Mouse (Mus musculus) intestine, embryonic 16.5 days (tissue): ENCODE measurements around the gene Rprml. TPM values are rescaled to one million over a fixed set of nuclear protein-coding genes. Genes with fewer than 3 reads are reported as not detected.

Experiments
- ATAC-seq: fragments of 200-750 bp; cut with Nextera tagmentation; 2 replicates; pipeline ENCODE4 v1.8.0; 2017; ENCODE audit warnings: moderate TSS enrichment, moderate library complexity
- H3K27ac ChIP-seq: fragments of 300-500 bp; sonication (generic); 2 replicates; pipeline ENCODE4 v1.5.1; 2014; ENCODE audit warnings: mild to moderate bottlenecking, low read length
- H3K27me3 ChIP-seq: fragments of 300-500 bp; sonication (generic); replicated peaks from 2 replicates; pipeline ENCODE4 v1.6.1; 2014; ENCODE audit warnings: low read length, control low read depth, mixed read lengths; ENCODE audit not compliant: control insufficient read depth, insufficient read depth
- H3K36me3 ChIP-seq: fragments of 300-500 bp; sonication (generic); 2 replicates; pipeline ENCODE4 v1.6.1; 2014; ENCODE audit warnings: low read length, control low read depth; ENCODE audit not compliant: control insufficient read depth, insufficient read depth
- H3K4me1 ChIP-seq: fragments of 300-500 bp; sonication (generic); 2 replicates; pipeline ENCODE4 v1.6.1; 2014; ENCODE audit warnings: low read length, control low read depth, mixed read lengths; ENCODE audit not compliant: control insufficient read depth, insufficient read depth
- H3K4me2 ChIP-seq: fragments of 300-500 bp; sonication (generic); 2 replicates; pipeline ENCODE4 v1.6.1; 2014; ENCODE audit warnings: low read depth, low read length, control low read depth
- H3K4me3 ChIP-seq: fragments of 300-500 bp; sonication (generic); 2 replicates; pipeline ENCODE4 v1.5.1; 2014; ENCODE audit warnings: mild to moderate bottlenecking, low read length
- H3K9ac ChIP-seq: fragments of 300-500 bp; sonication (generic); 2 replicates; pipeline ENCODE4 v1.6.1; 2014; ENCODE audit warnings: low read depth, low read length
- H3K9me3 ChIP-seq: fragments of 300-500 bp; sonication (generic); 2 replicates; pipeline ENCODE4 v1.6.1; 2016; ENCODE audit warnings: low read length, control low read depth; ENCODE audit not compliant: control insufficient read depth
- WGBS: fragments of 180-500 bp; shearing (Covaris S2); extraction: QIAGEN DNeasy Blood & Tissue Kit; methylation state at CpG from one replicate; pipeline ENCODE4 v1.1.7; 2014; 5-methylcytosine and 5-hydroxymethylcytosine counted together
- polyA plus RNA-seq: library from polyadenylated mRNA; unstranded; fragments of >200 nt; fragmentation: Nextera tagmentation; extraction: Ambion mirVana; gene quantifications from 2 replicates; pipeline ENCODE4 v1.2.1, GENCODE M21; 2015

Rprml gene
- polyA plus RNA-seq, 1 experiment from 2014 or later = 0.44 TPM

GRCm38 (mm10) chr11:103656520-103656919 is 7.2 kb downstream of the Rprml start:
- Histone ChIP-seq H3K36me3 (no peaks in the 10 kb centered on the region), H3K4me3 (no peak overlapping the region), H3K9me3 (no peaks in the 10 kb centered on the region), H3K9ac (no peak overlapping the region), H3K27ac (no peak overlapping the region), H3K27me3 (peaks cover 11% of the 10 kb centered on the region), H3K4me2 (no peak overlapping the region), H3K4me1 (peaks cover 3% of the 10 kb centered on the region; the same call in 1 of the 2 replicates)
- WGBS = 6% methylated on average over 3 of the region's 3 CpGs
- ATAC-seq = no peak

GRCm38 (mm10) chr11:103658189-103658588 is 8.8 kb downstream of the Rprml start:
- H3K36me3 ChIP-seq = no peaks in the 10 kb centered on the region
- H3K9me3 ChIP-seq = no peaks in the 10 kb centered on the region
- ATAC-seq = no peak
- 84% methylated on average over 7 of the region's 7 CpGs for WGBS
- no peak overlapping the region for H3K27ac ChIP-seq
- H3K4me3 ChIP-seq = no peak overlapping the region
- no peak overlapping the region for H3K9ac ChIP-seq
- H3K4me2 ChIP-seq = no peak overlapping the region
- no peaks in the 10 kb centered on the region for H3K27me3 ChIP-seq
- H3K4me1 ChIP-seq = peaks cover 3% of the 10 kb centered on the region; the same call in 1 of the 2 replicates

GRCm38 (mm10) chr11:103661863-103662262 is 12.5 kb downstream of the Rprml start:
- WGBS = 52% methylated on average over 4 of the region's 4 CpGs

GRCm38 (mm10) chr11:103662546-103662945 is 13.2 kb downstream of the Rprml start:
- no peak for ATAC-seq

More at GRCm38 (mm10) chr11:103661863-103662262, 12.5 kb downstream of the Rprml start:
- H3K36me3 ChIP-seq = no peaks in the 10 kb centered on the region
- no peak overlapping the region for H3K9ac ChIP-seq
- no peaks in the 10 kb centered on the region for H3K9me3 ChIP-seq
- H3K4me3 ChIP-seq = no peak overlapping the region
- no peak overlapping the region for H3K27ac ChIP-seq
- peaks cover 3% of the 10 kb centered on the region; the same call in 1 of the 2 replicates for H3K27me3 ChIP-seq
- no peak overlapping the region for H3K4me2 ChIP-seq
- no peak for ATAC-seq
- H3K4me1 ChIP-seq = no peaks in the 10 kb centered on the region

GRCm38 (mm10) chr11:103663119-103663518 is 13.7 kb downstream of the Rprml start:
- no peak overlapping the region for H3K4me2 ChIP-seq
- H3K4me3 ChIP-seq = no peak overlapping the region
- 82% methylated on average over 8 of the region's 8 CpGs for WGBS
- no peak overlapping the region for H3K9ac ChIP-seq
- H3K36me3 ChIP-seq = no peaks in the 10 kb centered on the region
- no peak overlapping the region for H3K27ac ChIP-seq
- H3K9me3 ChIP-seq = no peaks in the 10 kb centered on the region
- H3K27me3 ChIP-seq = peaks cover 3% of the 10 kb centered on the region; the same call in 1 of the 2 replicates
- H3K4me1 ChIP-seq = no peaks in the 10 kb centered on the region
- ATAC-seq = no peak

More at GRCm38 (mm10) chr11:103662546-103662945, 13.2 kb downstream of the Rprml start:
- Histone ChIP-seq H3K36me3 (no peaks in the 10 kb centered on the region), H3K4me2 (no peak overlapping the region), H3K4me1 (no peaks in the 10 kb centered on the region), H3K4me3 (no peak overlapping the region), H3K9me3 (no peaks in the 10 kb centered on the region), H3K9ac (no peak overlapping the region), H3K27ac (no peak overlapping the region), H3K27me3 (peaks cover 3% of the 10 kb centered on the region; the same call in 1 of the 2 replicates)
- WGBS = 66% methylated on average over 5 of the region's 5 CpGs

- Histone ChIP-seq H3K27me3 (peaks cover 3% of the 10 kb centered on the region; the same call in 1 of the 2 replicates), H3K4me1 (no peaks in the 10 kb centered on the region), H3K9me3 (no peaks in the 10 kb centered on the region), H3K9ac (no peak overlapping the region), H3K4me2 (no peak overlapping the region), H3K4me3 (no peak overlapping the region), H3K27ac (no peak overlapping the region), H3K36me3 (no peaks in the 10 kb centered on the region)
- ATAC-seq = no peak
- 42% methylated on average over 1 of the region's 1 CpGs for WGBS
These were observed 16.3 kb downstream of the Rprml start for GRCm38 (mm10) chr11:103665695-103666094.

- H3K4me3 ChIP-seq = no peak overlapping the region
- no peak overlapping the region for H3K9ac ChIP-seq
- ATAC-seq = no peak
- no peaks in the 10 kb centered on the region for H3K36me3 ChIP-seq
- H3K4me2 ChIP-seq = no peak overlapping the region
- peaks cover 3% of the 10 kb centered on the region; the same call in 1 of the 2 replicates for H3K27me3 ChIP-seq
- no peaks in the 10 kb centered on the region for H3K4me1 ChIP-seq
- no peaks in the 10 kb centered on the region for H3K9me3 ChIP-seq
- no peak overlapping the region for H3K27ac ChIP-seq
- WGBS = 42% methylated on average over 10 of the region's 10 CpGs
These were observed 17.0 kb downstream of the Rprml start for GRCm38 (mm10) chr11:103666181-103666906.

GRCm38 (mm10) chr11:103666907-103667426 is 17.6 kb downstream of the Rprml start:
- no peak for ATAC-seq
- no peaks in the 10 kb centered on the region for H3K4me1 ChIP-seq
- WGBS = 64% methylated on average over 13 of the region's 13 CpGs
- H3K27ac ChIP-seq = no peak overlapping the region
- H3K4me2 ChIP-seq = no peak overlapping the region
- H3K9ac ChIP-seq = no peak overlapping the region
- H3K27me3 ChIP-seq = peaks cover 3% of the 10 kb centered on the region; the same call in 1 of the 2 replicates
- H3K36me3 ChIP-seq = no peaks in the 10 kb centered on the region
- H3K4me3 ChIP-seq = no peak overlapping the region
- H3K9me3 ChIP-seq = no peaks in the 10 kb centered on the region

- Histone ChIP-seq H3K9ac (no peak overlapping the region), H3K36me3 (peaks cover 8% of the 10 kb centered on the region; the same call in 1 of the 2 replicates), H3K9me3 (no peaks in the 10 kb centered on the region), H3K27ac (no peak overlapping the region), H3K4me2 (no peak overlapping the region), H3K4me1 (no peaks in the 10 kb centered on the region), H3K4me3 (no peak overlapping the region), H3K27me3 (no peaks in the 10 kb centered on the region)
- 47% methylated on average over 3 of the region's 3 CpGs for WGBS
- ATAC-seq = peak; percentile 52
These were observed 26.2 kb downstream of the Rprml start for GRCm38 (mm10) chr11:103675556-103675955.
